Mouse (Mus musculus) mouse trophoblast stem cell (cell line): ENCODE results near the gene Abcf2.
"Not testable (repeated sequence)": the region's sequence is repeated elsewhere in the genome, so short reads cannot be mapped to it uniquely, and the experiment has no call there.

ENCODE experiments used
- in situ Hi-C, 2 experiments: fragments of 300-500 bp; cut with MseI, MboI; formaldehyde crosslinking; loops; 2 replicates in 1 of 2; 3 replicates in 1 of 2; pipeline ENCODE4 v1.15.1; 2025

The Abcf2 gene

GRCm38 (mm10) chr5:24586547-24587199 lies 9.4 kb upstream of the Abcf2 start, which contains the start of gene Chpf2:
TSS of gene Chpf2 (plus strand) at chr5:24586741.
- in situ Hi-C loops = no loop called here

- in situ Hi-C loops = no loop called here
Observed at GRCm38 (mm10) chr5:24586106-24586505, 8.8 kb upstream of the Abcf2 start.

GRCm38 (mm10) chr5:24578109-24578963 lies 1.1 kb upstream of the Abcf2 start:
- in situ Hi-C loops = no loop called here

GRCm38 (mm10) chr5:24576801-24577182 lies 475 bp downstream of the Abcf2 start:
- in situ Hi-C loops = no loop called here

- in situ Hi-C loops = no loop called here
Observed at GRCm38 (mm10) chr5:24575948-24576347, 1.3 kb downstream of the Abcf2 start.

- in situ Hi-C loops = no loop called here
Observed at GRCm38 (mm10) chr5:24556709-24557108, 20.6 kb downstream of the Abcf2 start, which contains the start of gene 4931409K22Rik. TSS of gene 4931409K22Rik (minus strand) at chr5:24556809.

GRCm38 (mm10) chr5:24555335-24555734 lies 21.9 kb downstream of the Abcf2 start:
- in situ Hi-C loops = not testable (repeated sequence)

GRCm38 (mm10) chr5:24553621-24554244 lies 23.5 kb downstream of the Abcf2 start:
- in situ Hi-C loops = no loop called here

GRCm38 (mm10) chr5:24551317-24551688 lies 26.0 kb downstream of the Abcf2 start:
- in situ Hi-C loops = no loop called here

- in situ Hi-C loops = no loop called here
Observed at GRCm38 (mm10) chr5:24550598-24551316, 26.5 kb downstream of the Abcf2 start.

- in situ Hi-C loops = no loop called here
Observed at GRCm38 (mm10) chr5:24542643-24543042, 34.6 kb downstream of the Abcf2 start.

GRCm38 (mm10) chr5:24541144-24541569 lies 36.1 kb downstream of the Abcf2 start:
- in situ Hi-C loops = no loop called here

GRCm38 (mm10) chr5:24540387-24541143 lies 36.7 kb downstream of the Abcf2 start, which contains the start of gene Asb10:
TSS of gene Asb10 (minus strand) at chr5:24540978.
- in situ Hi-C loops = no loop called here

GRCm38 (mm10) chr5:24539571-24540296 lies 37.5 kb downstream of the Abcf2 start:
- in situ Hi-C loops = no loop called here

GRCm38 (mm10) chr5:24537618-24538017 lies 39.6 kb downstream of the Abcf2 start:
- in situ Hi-C loops = no loop called here

- in situ Hi-C loops = no loop called here
Observed at GRCm38 (mm10) chr5:24536511-24536910, 40.8 kb downstream of the Abcf2 start.

- in situ Hi-C loops = no loop called here
Observed at GRCm38 (mm10) chr5:24535731-24536130, 41.5 kb downstream of the Abcf2 start.

GRCm38 (mm10) chr5:24534292-24534691 lies 43.0 kb downstream of the Abcf2 start:
- in situ Hi-C loops = no loop called here

GRCm38 (mm10) chr5:24533391-24533790 lies 43.9 kb downstream of the Abcf2 start:
- in situ Hi-C loops = no loop called here

- in situ Hi-C loops = no loop called here
Observed at GRCm38 (mm10) chr5:24530042-24530689, 47.1 kb downstream of the Abcf2 start.
